Comparison of ENCODE assay signal across 22 mouse cellular contexts in genomic region chr11:117665189-117665588, GRCm38 (mm10).
"Had no signal": no experiment of that assay in that cellular context is flagged by ENCODE, and none has a peak within 500 bp of the region (broad histone marks: within the 10 kb centered on the region; RNA-seq: fewer than 3 reads in every experiment).

No protein-coding gene starts in this region.

- H3K27me3 ChIP-seq: kidney, embryonic 15.5 days; limb, embryonic 12.5 days; limb, embryonic 15.5 days; megakaryocyte, embryonic 14.5 days; midbrain, embryonic 13.5 days; neural tube, embryonic 13.5 days had no signal

- H3K9ac ChIP-seq: kidney, embryonic 15.5 days; limb, embryonic 12.5 days; limb, embryonic 15.5 days; liver, embryonic 14.5 days; liver, postnatal 0 days; lung, embryonic 14.5 days; midbrain, embryonic 13.5 days; neural tube, embryonic 13.5 days had no signal

- H3K4me2 ChIP-seq: kidney, embryonic 15.5 days; limb, embryonic 12.5 days; limb, embryonic 15.5 days; liver, embryonic 11.5 days; lung, embryonic 14.5 days; midbrain, embryonic 13.5 days; neural tube, embryonic 13.5 days had no signal

- H3K4me3 ChIP-seq: kidney, embryonic 15.5 days; left cerebral cortex, adult 2 months; limb, embryonic 12.5 days; limb, embryonic 15.5 days; megakaryocyte, embryonic 14.5 days; midbrain, embryonic 10.5 days; midbrain, embryonic 13.5 days; myocyte; neural tube, embryonic 13.5 days had no signal

- H3K27ac ChIP-seq: kidney, embryonic 15.5 days; left cerebral cortex, adult 2 months; limb, embryonic 12.5 days; limb, embryonic 15.5 days; liver, embryonic 14.5 days; midbrain, embryonic 10.5 days; midbrain, embryonic 13.5 days; neural tube, embryonic 13.5 days had no signal

- DNase-seq: kidney, postnatal 10 days; kidney, postnatal 36 days; layer of hippocampus, postnatal 36 days; left cerebral cortex, postnatal 4 days; liver, postnatal 0 days; lung, embryonic 14.5 days; lung, postnatal 36 days; thymus, adult 18-20 months; thymus, postnatal 36 days had no signal

- H3K9me3 ChIP-seq: kidney, embryonic 15.5 days; limb, embryonic 12.5 days; limb, embryonic 15.5 days; megakaryocyte, embryonic 14.5 days; midbrain, embryonic 10.5 days; midbrain, embryonic 13.5 days; neural tube, embryonic 13.5 days had no signal

- ATAC-seq: liver, postnatal 0 days; lung, postnatal 0 days; midbrain, embryonic 13.5 days; midbrain, embryonic 16.5 days had no signal

- H3K36me3 ChIP-seq: kidney, embryonic 15.5 days; limb, embryonic 12.5 days; limb, embryonic 15.5 days; midbrain, embryonic 13.5 days; neural tube, embryonic 13.5 days had no signal
